Mouse (Mus musculus): ENCODE data around the gene Abca7. TPM values are rescaled to one million over a fixed set of nuclear protein-coding genes. Genes with fewer than 3 reads are reported as not detected.
"Not testable (repeated sequence)": the region's sequence is repeated elsewhere in the genome, so short reads cannot be mapped to it uniquely, and the experiment has no call there.

The Abca7 gene
- 1 to 10 TPM; 3.2 to 4.2 TPM for total RNA-seq (2021)
- long read RNA-seq, experiment 1, partial matches to known transcripts: 2 of 7 reads
- long read RNA-seq, experiment 1, other reads (novel, unspliced or antisense): 5 of 7 reads
- long read RNA-seq, experiment 2, full-length matches to known transcripts: 1 of 5 reads
- long read RNA-seq, experiment 2, partial matches to known transcripts: 1 of 5 reads
- long read RNA-seq, experiment 2, other reads (novel, unspliced or antisense): 3 of 5 reads

- DNase-seq: peak; percentile 99
These were observed at the start of gene Abca7 for GRCm38 (mm10) chr10:79996272-79997033. Gene Abca7, plus strand, starts transcription at chr10:79996494.

GRCm38 (mm10) chr10:79946752-79947322 is 49.5 kb upstream of the Abca7 start:
- no peak for DNase-seq

DNA sequence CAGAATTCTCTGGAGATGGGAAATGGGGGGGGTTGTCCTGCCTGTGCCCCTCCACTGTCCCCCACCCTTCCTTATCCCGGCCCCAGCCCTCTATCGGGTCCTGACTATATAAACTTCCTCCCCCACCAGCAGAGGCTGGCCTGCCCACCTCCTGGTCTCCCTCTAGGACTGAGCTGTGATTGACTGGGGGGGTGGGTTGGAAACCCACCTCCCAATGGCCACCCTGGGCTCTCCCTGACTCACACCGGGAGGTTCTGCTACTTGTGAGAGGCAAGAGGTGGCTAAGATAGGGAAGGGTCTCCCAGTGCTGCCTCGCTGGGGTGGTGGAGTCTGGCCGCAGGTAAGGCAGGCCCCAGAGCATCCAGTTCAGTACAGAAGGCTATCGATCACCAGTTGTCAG is 48.8 kb upstream of the Abca7 start:
- no peak for DNase-seq

DNA sequence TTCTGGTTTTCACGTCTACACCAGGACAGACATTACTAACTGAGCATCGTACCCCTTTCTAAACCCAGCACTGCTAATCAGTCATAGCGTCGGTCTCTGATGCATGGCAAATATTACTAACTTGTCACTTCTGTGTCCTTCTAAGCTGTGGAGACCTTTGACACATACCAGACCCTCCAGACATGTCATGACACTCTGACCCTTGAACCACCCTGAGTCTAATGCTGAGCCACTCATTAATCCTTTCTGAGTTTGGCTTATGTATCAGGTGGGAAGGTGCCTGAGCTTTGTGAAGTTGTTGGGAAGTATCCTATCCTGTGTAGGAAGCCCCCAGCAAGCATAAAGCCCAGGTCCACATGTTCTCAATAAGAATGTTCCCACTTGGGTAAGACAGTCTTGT is 46.4 kb upstream of the Abca7 start:
- no peak for DNase-seq

DNA sequence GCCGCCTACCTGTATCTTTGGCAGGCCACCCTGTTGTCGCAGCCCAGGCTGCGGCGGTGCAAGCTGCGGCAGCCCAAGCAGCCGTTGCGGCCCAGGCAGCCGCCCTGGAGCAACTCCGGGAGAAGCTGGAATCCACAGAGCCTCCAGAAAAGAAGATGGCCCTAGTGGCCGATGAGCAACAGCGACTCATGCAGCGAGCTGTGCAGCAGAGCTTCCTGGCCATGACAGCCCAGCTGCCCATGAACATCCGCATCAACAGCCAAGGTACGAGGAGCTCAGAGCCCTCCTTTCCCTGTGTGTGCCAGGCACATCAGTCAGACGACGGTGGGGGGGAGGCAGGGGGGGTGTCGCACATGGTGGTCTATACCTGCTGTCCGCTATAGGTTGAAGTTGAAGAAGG is 45.6 kb upstream of the Abca7 start:
- no peak for DNase-seq

GRCm38 (mm10) chr10:79953946-79954345 is 42.3 kb upstream of the Abca7 start:
- no peak for DNase-seq

GRCm38 (mm10) chr10:79955691-79956090 is 40.6 kb upstream of the Abca7 start:
- DNase-seq: no peak

DNA sequence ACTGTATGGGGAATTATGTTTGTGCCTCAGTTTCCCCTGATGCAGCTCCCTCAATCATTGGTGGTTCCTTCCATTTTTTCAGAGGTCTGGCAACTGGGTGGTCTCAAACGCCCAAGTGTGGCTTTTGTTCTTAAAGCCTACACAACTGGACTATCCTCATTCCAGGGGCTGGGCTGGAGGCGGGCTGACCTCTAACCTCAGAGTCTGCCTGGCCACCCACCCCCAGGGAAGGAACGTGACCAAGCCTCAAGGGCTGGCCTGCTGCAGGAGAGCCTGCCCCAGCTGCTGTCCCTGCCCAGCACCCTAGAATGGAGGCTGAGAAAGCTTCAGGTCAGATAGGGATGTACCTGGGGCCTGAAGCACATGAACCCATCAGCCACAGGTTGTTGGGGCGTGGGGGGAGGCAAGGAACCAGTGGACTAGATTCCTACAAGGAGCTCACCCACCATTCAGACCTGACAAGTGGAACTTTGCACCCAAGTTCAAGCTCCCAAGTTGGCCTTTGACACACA is 39.6 kb upstream of the Abca7 start:
- DNase-seq: no peak

- peak; percentile 80 for DNase-seq
These were observed 38.0 kb upstream of the Abca7 start for GRCm38 (mm10) chr10:79958140-79958816.

- not testable (repeated sequence) for DNase-seq
These were observed 36.9 kb upstream of the Abca7 start for GRCm38 (mm10) chr10:79959412-79959811.

DNA sequence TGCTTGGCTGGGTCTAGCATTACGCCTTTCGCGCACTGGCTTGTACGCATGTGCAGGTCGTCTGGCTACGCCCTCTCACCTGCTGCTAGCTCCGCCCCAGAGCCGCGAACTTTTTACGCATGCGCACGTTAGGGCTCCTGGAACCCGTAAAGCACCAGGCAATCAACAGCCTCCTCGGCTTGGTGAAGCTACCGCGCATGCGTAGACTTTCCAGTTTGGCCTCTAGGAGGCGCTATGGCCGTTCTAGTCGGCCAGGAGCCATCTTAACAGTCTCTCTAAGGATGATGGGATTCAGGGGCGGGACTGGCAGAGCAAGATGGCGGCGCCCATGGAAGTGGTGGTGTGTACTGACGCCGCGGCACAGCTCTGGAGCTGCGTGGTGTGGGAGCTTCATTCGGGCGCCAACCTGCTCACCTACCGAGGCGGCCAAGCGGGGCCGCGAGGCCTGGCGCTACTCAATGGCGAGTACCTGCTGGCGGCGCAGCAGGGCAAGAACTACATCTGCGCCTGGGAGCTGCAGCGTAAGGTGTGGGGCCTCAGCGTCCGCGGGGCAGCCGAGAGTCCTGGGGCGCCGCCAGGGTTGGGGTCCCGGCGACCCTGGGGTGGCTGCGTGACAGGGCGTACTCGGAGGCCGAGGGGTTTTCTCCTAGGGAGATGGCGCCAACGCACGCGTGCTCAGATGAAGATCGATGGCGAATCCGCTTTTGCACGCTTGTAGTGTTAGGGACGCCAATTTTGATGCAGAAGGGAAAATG is 36.3 kb upstream of the Abca7 start, which contains the start of gene Wdr18:
Gene Wdr18, plus strand, starts transcription at position 306 of the 755 bp plus-strand sequence.
- DNase-seq: peak; percentile 98

DNA sequence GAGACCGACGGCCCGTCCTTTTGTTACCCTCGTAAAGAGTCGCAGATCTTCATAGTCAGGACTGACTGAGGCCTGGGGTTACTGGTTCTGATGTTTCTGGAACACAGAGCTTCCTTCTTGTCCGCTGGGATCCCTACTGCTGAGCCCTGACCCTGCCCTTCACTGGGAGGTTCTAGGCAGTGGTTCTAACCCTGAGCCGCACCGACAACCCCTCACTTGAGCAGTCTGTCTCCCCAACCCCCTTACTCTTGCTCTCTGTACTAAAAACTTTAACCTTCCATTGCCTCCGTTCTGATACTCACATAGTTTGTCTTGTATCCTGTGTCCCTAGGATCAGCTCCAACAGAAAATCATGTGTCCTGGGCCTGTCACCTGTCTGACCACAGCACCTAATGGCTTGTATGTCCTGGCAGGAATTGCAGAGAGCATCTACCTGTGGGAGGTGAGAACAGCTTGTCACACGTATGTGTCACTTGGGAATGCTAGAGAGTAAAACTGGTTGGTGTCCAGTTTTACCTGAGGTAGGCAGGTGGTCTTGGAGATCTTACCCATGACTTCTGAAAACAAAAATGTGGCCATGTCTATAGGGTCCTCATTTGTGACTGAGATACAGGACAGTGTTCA is 35.5 kb upstream of the Abca7 start:
- no peak for DNase-seq

GRCm38 (mm10) chr10:79964727-79965126 is 31.6 kb upstream of the Abca7 start:
- DNase-seq: no peak

DNA sequence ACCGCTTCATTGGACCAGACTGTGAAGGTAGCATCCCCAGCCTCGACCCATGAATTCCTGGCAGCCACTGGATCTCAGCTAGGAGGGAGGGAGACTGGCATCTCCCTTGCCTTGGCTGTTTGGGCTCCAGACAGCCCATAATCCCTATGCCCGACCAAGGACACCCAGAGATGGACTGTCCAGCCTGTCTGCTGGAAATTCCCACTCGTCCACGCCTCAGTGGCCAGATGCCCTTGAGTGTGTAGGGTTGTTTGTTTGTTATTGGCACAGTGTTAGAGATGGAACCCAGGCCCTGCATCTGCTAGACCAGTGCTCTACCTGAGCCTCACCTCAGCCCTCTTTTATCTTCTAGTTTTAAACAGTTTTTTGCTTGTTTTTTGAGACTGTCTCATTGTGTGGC is 31.0 kb upstream of the Abca7 start:
- no peak for DNase-seq

- DNase-seq: no peak
These were observed 29.4 kb upstream of the Abca7 start for GRCm38 (mm10) chr10:79966886-79967400.

GRCm38 (mm10) chr10:79968181-79968580 is 28.1 kb upstream of the Abca7 start:
- no peak for DNase-seq

- no peak for DNase-seq
These were observed 27.1 kb upstream of the Abca7 start for GRCm38 (mm10) chr10:79969124-79969568.

- DNase-seq: no peak
These were observed 25.7 kb upstream of the Abca7 start, which contains the start of gene Grin3b for GRCm38 (mm10) chr10:79970415-79971182. Gene Grin3b, plus strand, starts transcription at chr10:79970715.

DNA sequence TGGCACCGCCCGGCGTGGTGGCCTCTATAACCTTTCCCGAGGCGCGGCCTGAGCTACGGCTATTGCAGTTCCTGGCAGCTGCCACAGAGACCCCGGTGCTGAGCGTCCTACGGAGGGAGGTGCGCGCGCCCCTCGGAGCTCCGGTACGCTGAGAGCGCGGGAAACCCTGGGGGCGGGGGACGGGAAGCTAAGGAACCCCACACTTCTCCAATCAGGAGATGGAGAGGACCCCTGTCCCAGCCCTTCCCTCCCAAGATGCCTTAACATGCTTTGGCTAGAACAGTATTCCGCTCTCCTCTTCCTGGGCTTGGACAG is 25.2 kb upstream of the Abca7 start:
- no peak for DNase-seq

DNA sequence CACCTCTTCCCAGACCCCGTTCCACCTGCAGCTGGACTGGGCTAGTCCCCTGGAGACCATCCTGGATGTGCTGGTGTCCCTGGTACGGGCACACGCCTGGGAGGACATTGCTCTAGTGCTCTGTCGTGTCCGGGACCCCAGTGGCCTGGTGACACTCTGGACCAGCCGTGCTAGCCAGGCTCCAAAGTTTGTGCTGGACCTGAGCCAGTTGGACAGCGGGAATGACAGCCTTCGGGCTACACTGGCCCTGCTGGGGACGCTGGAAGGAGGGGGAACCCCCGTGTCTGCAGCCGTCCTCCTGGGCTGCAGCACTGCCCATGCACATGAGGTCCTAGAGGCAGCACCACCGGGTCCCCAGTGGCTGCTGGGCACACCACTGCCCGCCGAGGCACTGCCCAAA is 23.5 kb upstream of the Abca7 start:
- no peak for DNase-seq
